Mouse (Mus musculus) megakaryocyte, embryonic 14.5 days (primary cell): ENCODE results near the gene 4930433I11Rik.

Experiments used
- FLI1 ChIP-seq: IDR thresholded peaks from 2 replicates; pipeline ENCODE4 v1.6.1; 2012; ENCODE audit warnings: low read length, inconsistent platforms, mixed read lengths
- GATA1 ChIP-seq: IDR thresholded peaks from 3 replicates; pipeline ENCODE4 v1.6.1; 2012; ENCODE audit warnings: mixed read lengths, low read length, inconsistent platforms, borderline replicate concordance

DNA sequence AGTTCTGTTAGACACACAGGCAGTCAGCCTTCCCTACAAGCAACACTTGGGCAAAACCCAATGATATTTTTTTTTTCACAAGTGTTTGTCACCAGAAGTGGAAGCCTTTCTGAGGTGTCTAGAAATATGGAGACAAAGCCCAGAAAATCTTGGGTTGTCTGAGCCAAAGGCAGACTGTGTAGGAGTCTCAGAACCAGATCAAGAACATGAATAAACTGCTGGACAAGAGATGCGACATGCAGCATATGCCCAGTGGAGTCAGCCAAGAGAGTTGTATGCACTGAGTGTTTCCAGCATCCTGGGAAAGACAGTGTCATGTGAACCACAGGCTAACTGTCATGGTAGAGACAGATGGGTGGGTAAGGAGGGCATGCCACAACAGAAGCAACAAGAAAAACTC, 48.0 kb upstream of the 4930433I11Rik start:
- no peak for TF ChIP-seq GATA1
- no peak for TF ChIP-seq FLI1
